Mouse (Mus musculus): ENCODE data around the gene Akna. TPM values are rescaled to one million over a fixed set of nuclear protein-coding genes. Genes with fewer than 3 reads are reported as not detected.
A peak's percentile ranks its signal among the peaks of the same experiment; 100 is the strongest.

Akna gene
- polyA plus RNA-seq, 1 experiment from 2014 or later: 6.1 TPM

DNA sequence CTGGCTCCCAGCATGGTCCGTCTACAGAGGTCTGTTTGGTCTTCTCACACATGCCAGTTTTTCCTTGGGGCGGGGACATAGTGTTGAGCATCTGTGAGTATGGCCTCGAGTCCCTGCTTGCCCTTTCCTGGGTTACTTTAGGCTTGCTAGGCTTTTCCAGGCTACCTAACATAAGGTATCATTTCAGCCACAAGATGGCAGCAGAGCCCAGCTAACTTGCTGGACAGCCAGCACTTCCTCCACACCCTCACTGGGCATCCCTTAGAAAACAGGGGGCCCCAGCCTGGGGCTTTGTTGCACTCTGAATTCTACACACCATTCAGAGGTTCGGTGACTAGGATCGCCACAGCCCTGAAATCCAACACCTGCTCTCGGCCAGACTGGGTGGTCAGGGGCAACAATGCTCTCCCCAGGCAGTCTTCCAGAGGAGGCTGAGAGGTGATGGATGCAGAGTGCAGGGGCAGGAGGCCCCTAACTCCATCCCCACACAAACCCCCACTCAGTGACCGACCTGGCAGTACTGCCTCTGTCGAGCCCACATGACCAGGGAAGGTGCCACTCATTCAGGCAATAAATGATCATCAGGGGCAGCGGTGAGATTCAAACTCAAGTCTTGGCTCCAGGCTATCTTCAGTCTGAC lies 14.3 kb upstream of the Akna start:
- no peak overlapping the region for H3K4me3 ChIP-seq (replicated peaks; ENCODE audit: low read depth, low read length)
- no peaks in the 10 kb centered on the region for H3K27me3 ChIP-seq (ENCODE audit: control insufficient read depth, insufficient read depth, low read length)
- H3K36me3 ChIP-seq (ENCODE audit: control insufficient read depth, insufficient read depth, low read length): no peaks in the 10 kb centered on the region
- DNase-seq: peak; percentile 96
- H3K4me1 ChIP-seq (ENCODE audit: control insufficient read depth, insufficient read depth, low read length): no peaks in the 10 kb centered on the region
- no peaks in the 10 kb centered on the region for H3K9me3 ChIP-seq (ENCODE audit: control insufficient read depth, low read length)
- no peak overlapping the region for H3K9ac ChIP-seq (replicated peaks; ENCODE audit: low read length)
- peak; percentile 49 for ATAC-seq (ENCODE audit: low FRiP score, low TSS enrichment)
- no peak overlapping the region for H3K4me2 ChIP-seq (ENCODE audit: low read length)
- 22% methylated on average over 9 of the region's 9 CpGs for WGBS
- H3K27ac ChIP-seq (replicated peaks; ENCODE audit: low read depth, low read length): no peak overlapping the region

- Histone ChIP-seq H3K9me3 (ENCODE audit: control insufficient read depth, low read length) (no peaks in the 10 kb centered on the region), H3K4me3 (replicated peaks; ENCODE audit: low read depth, low read length) (no peak overlapping the region), H3K27ac (replicated peaks; ENCODE audit: low read depth, low read length) (no peak overlapping the region), H3K27me3 (ENCODE audit: control insufficient read depth, insufficient read depth, low read length) (no peaks in the 10 kb centered on the region), H3K4me1 (ENCODE audit: control insufficient read depth, insufficient read depth, low read length) (no peaks in the 10 kb centered on the region), H3K4me2 (ENCODE audit: low read length) (no peak overlapping the region), H3K36me3 (ENCODE audit: control insufficient read depth, insufficient read depth, low read length) (no peaks in the 10 kb centered on the region), H3K9ac (replicated peaks; ENCODE audit: low read length) (no peak overlapping the region)
- WGBS: 78% methylated on average over 5 of the region's 5 CpGs
- no peak for ATAC-seq (ENCODE audit: low FRiP score, low TSS enrichment)
- DNase-seq: no peak
Measured at GRCm38 (mm10) chr4:63414951-63415350, 11.8 kb upstream of the Akna start.

DNA sequence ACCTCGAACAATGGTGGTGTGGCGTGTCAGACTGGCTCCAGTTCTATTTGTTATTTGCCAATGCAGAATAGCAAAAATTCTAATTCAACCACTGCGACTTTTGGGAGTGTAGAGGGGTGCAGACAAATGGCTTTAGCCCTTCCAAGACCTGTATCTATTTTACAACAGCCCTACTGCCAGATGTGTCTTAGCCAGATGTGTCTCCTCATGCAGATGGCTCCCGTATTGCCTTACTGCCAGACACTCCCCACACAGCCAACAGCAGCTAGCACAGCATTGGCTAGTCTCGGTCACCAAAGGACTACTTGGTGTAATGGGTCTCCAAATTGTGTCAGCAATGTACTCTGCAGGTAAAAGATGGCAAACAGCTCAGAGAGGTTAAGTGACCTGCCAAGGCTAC lies 8.1 kb upstream of the Akna start:
- H3K4me3 ChIP-seq (replicated peaks; ENCODE audit: low read depth, low read length): no peak overlapping the region
- no peaks in the 10 kb centered on the region for H3K36me3 ChIP-seq (ENCODE audit: control insufficient read depth, insufficient read depth, low read length)
- no peaks in the 10 kb centered on the region for H3K27me3 ChIP-seq (ENCODE audit: control insufficient read depth, insufficient read depth, low read length)
- WGBS: 67% methylated on average over 5 of the region's 5 CpGs
- H3K27ac ChIP-seq (replicated peaks; ENCODE audit: low read depth, low read length): no peak overlapping the region
- H3K9me3 ChIP-seq (ENCODE audit: control insufficient read depth, low read length): no peaks in the 10 kb centered on the region
- H3K9ac ChIP-seq (replicated peaks; ENCODE audit: low read length): no peak overlapping the region; the same call in 1 of the 2 replicates
- peak overlapping the region; percentile 98 for H3K4me2 ChIP-seq (ENCODE audit: low read length)
- ATAC-seq (ENCODE audit: low FRiP score, low TSS enrichment): no peak
- peaks cover 12% of the 10 kb centered on the region for H3K4me1 ChIP-seq (ENCODE audit: control insufficient read depth, insufficient read depth, low read length)
- no peak for DNase-seq

GRCm38 (mm10) chr4:63410583-63410934 lies 7.4 kb upstream of the Akna start:
- peak overlapping the region; percentile 66 for H3K27ac ChIP-seq (replicated peaks; ENCODE audit: low read depth, low read length)
- no peaks in the 10 kb centered on the region for H3K9me3 ChIP-seq (ENCODE audit: control insufficient read depth, low read length)
- peak overlapping the region; percentile 59 for H3K9ac ChIP-seq (replicated peaks; ENCODE audit: low read length)
- H3K4me1 ChIP-seq (ENCODE audit: control insufficient read depth, insufficient read depth, low read length): peaks cover 12% of the 10 kb centered on the region
- H3K36me3 ChIP-seq (ENCODE audit: control insufficient read depth, insufficient read depth, low read length): no peaks in the 10 kb centered on the region
- DNase-seq (peak; percentile 98), ATAC-seq (ENCODE audit: low FRiP score, low TSS enrichment) (peak; percentile 89)
- H3K4me3 ChIP-seq (replicated peaks; ENCODE audit: low read depth, low read length): peak overlapping the region; percentile 63
- WGBS: under 1% methylated on average over 19 of the region's 19 CpGs
- H3K4me2 ChIP-seq (ENCODE audit: low read length): peak overlapping the region; percentile 98
- no peaks in the 10 kb centered on the region for H3K27me3 ChIP-seq (ENCODE audit: control insufficient read depth, insufficient read depth, low read length)

GRCm38 (mm10) chr4:63409908-63410582 lies 6.9 kb upstream of the Akna start:
- no peaks in the 10 kb centered on the region for H3K36me3 ChIP-seq (ENCODE audit: control insufficient read depth, insufficient read depth, low read length)
- H3K9me3 ChIP-seq (ENCODE audit: control insufficient read depth, low read length): no peaks in the 10 kb centered on the region
- H3K9ac ChIP-seq (replicated peaks; ENCODE audit: low read length): peak overlapping the region; percentile 59
- ATAC-seq (ENCODE audit: low FRiP score, low TSS enrichment) (peak; percentile 72), DNase-seq (peak; percentile 73)
- H3K27ac ChIP-seq (replicated peaks; ENCODE audit: low read depth, low read length): peak overlapping the region; percentile 66
- peak overlapping the region; percentile 98 for H3K4me2 ChIP-seq (ENCODE audit: low read length)
- peaks cover 17% of the 10 kb centered on the region for H3K4me1 ChIP-seq (ENCODE audit: control insufficient read depth, insufficient read depth, low read length)
- no peaks in the 10 kb centered on the region for H3K27me3 ChIP-seq (ENCODE audit: control insufficient read depth, insufficient read depth, low read length)
- under 1% methylated on average over 39 of the region's 39 CpGs for WGBS
- peak overlapping the region; percentile 63 for H3K4me3 ChIP-seq (replicated peaks; ENCODE audit: low read depth, low read length)

- peaks cover 23% of the 10 kb centered on the region for H3K4me1 ChIP-seq (ENCODE audit: control insufficient read depth, insufficient read depth, low read length)
- peak overlapping the region; percentile 63 for H3K4me3 ChIP-seq (replicated peaks; ENCODE audit: low read depth, low read length)
- WGBS: under 1% methylated on average over 18 of the region's 18 CpGs
- no peaks in the 10 kb centered on the region for H3K36me3 ChIP-seq (ENCODE audit: control insufficient read depth, insufficient read depth, low read length)
- H3K27ac ChIP-seq (replicated peaks; ENCODE audit: low read depth, low read length): peak overlapping the region; percentile 58
- DNase-seq: peak; percentile 54
- H3K27me3 ChIP-seq (ENCODE audit: control insufficient read depth, insufficient read depth, low read length): no peaks in the 10 kb centered on the region
- no peak for ATAC-seq (ENCODE audit: low FRiP score, low TSS enrichment)
- peak overlapping the region; percentile 98 for H3K4me2 ChIP-seq (ENCODE audit: low read length)
- H3K9ac ChIP-seq (replicated peaks; ENCODE audit: low read length): peak overlapping the region; percentile 59; the same call in 1 of the 2 replicates
- no peaks in the 10 kb centered on the region for H3K9me3 ChIP-seq (ENCODE audit: control insufficient read depth, low read length)
Measured at GRCm38 (mm10) chr4:63409317-63409907, 6.3 kb upstream of the Akna start.

- Histone ChIP-seq H3K4me3 (replicated peaks; ENCODE audit: low read depth, low read length) (0 out of 2 replicates have a peak overlapping the region, but pooled peaks have one; percentile 63), H3K9ac (replicated peaks; ENCODE audit: low read length) (no peak overlapping the region; the same call in 1 of the 2 replicates), H3K4me1 (ENCODE audit: control insufficient read depth, insufficient read depth, low read length) (peaks cover 31% of the 10 kb centered on the region), H3K36me3 (ENCODE audit: control insufficient read depth, insufficient read depth, low read length) (no peaks in the 10 kb centered on the region), H3K9me3 (ENCODE audit: control insufficient read depth, low read length) (no peaks in the 10 kb centered on the region), H3K27ac (replicated peaks; ENCODE audit: low read depth, low read length) (peak overlapping the region; percentile 58), H3K4me2 (ENCODE audit: low read length) (peak overlapping the region; percentile 98), H3K27me3 (ENCODE audit: control insufficient read depth, insufficient read depth, low read length) (no peaks in the 10 kb centered on the region)
- DNase-seq (peak; percentile 75), ATAC-seq (ENCODE audit: low FRiP score, low TSS enrichment) (peak; percentile 53)
- WGBS: 6% methylated on average over 8 of the region's 8 CpGs
Measured at GRCm38 (mm10) chr4:63408649-63409048, 5.5 kb upstream of the Akna start.

DNA sequence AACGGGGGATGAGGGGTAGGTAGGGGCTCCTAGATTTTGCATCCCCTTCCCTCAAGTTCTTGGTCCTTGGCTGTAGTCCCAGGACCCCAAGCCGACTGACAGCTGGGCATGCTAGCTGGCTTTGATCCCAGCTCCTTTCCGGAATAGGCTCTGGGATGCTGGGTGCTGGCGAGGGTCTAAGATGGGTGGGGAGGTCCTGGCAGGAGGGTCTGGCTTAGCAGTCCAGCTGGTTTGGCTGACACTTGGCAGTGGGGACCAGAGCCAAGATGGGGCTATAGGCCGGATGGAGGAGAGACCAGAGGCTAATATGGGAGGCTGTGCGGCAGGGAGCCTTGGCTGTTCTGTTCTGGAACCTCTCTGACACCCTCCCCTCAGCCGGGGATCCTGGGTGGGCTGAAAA lies 5.1 kb upstream of the Akna start:
- Histone ChIP-seq H3K36me3 (ENCODE audit: control insufficient read depth, insufficient read depth, low read length) (no peaks in the 10 kb centered on the region), H3K4me1 (ENCODE audit: control insufficient read depth, insufficient read depth, low read length) (peaks cover 34% of the 10 kb centered on the region), H3K4me2 (ENCODE audit: low read length) (peak overlapping the region; percentile 98), H3K4me3 (replicated peaks; ENCODE audit: low read depth, low read length) (no peak overlapping the region), H3K9ac (replicated peaks; ENCODE audit: low read length) (no peak overlapping the region; the same call in 1 of the 2 replicates), H3K27me3 (ENCODE audit: control insufficient read depth, insufficient read depth, low read length) (no peaks in the 10 kb centered on the region), H3K27ac (replicated peaks; ENCODE audit: low read depth, low read length) (peak overlapping the region; percentile 58; the same call in 1 of the 2 replicates), H3K9me3 (ENCODE audit: control insufficient read depth, low read length) (no peaks in the 10 kb centered on the region)
- DNase-seq: peak; percentile 52
- 43% methylated on average over 7 of the region's 7 CpGs for WGBS
- no peak for ATAC-seq (ENCODE audit: low FRiP score, low TSS enrichment)

Data from midbrain, embryonic 14.5 days (tissue).